Mouse (Mus musculus): ENCODE measurements around the gene Trim12a. TPM values are rescaled to one million over a fixed set of nuclear protein-coding genes. Genes with fewer than 3 reads are reported as not detected.
"Not testable (repeated sequence)": the region's sequence is repeated elsewhere in the genome, so short reads cannot be mapped to it uniquely, and the experiment has no call there.

The Trim12a gene
- 1.4 and 1.9 TPM in 2 replicates for polyA plus RNA-seq (2016; fragmentation: Nextera tagmentation; extraction: Ambion mirVana)

DNA sequence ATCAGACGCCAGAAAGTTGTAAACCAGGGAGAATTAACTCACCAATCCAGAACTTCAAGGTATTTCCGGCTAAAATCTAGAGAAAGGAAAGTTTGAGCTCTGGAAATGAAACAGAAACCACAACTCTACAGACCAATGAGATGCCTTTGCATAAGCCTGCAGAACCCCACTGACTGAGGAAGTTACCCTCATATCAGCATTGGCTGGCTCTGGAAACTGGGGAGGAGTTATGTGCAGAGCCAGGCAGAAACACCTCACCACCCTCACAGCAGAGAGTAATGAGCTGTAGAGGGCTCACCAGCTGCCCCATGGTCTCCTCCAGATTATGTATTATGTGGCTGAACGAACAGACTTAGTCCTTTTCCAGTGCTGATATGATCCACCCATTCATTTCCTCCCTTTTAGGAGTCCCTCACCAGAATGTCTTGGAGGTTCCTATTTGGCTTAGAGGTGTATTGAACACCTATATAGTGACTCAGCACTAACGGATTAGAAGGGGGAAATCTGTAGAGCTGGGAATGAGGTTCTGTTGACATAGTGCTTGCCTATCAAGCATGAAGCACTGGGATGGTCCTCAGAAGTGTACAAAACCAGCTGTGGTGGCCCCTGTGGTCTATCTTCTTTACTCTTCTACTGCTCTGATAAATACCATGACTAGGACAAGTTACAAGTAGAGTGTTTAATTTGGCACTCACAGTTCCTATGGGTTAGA is at the start of gene Trim12a:
Trim12a (minus strand) TSS at position 98 of the 712 bp plus-strand sequence.
- H3K27me3 ChIP-seq; ATAC-seq (ENCODE audit: low FRiP score); H3K9ac ChIP-seq; H3K9me3 ChIP-seq; H3K36me3 ChIP-seq (replicated peaks); H3K27ac ChIP-seq; H3K4me1 ChIP-seq: not testable (repeated sequence)
- Histone ChIP-seq H3K4me2 (peak within 1 kb of the TSS; percentile 38), H3K4me3 (replicated peaks) (peak within 1 kb of the TSS; percentile 14; the same call in 1 of the 2 replicates)
- WGBS: 36% methylated on average over 4 of the region's 4 CpGs

DNA sequence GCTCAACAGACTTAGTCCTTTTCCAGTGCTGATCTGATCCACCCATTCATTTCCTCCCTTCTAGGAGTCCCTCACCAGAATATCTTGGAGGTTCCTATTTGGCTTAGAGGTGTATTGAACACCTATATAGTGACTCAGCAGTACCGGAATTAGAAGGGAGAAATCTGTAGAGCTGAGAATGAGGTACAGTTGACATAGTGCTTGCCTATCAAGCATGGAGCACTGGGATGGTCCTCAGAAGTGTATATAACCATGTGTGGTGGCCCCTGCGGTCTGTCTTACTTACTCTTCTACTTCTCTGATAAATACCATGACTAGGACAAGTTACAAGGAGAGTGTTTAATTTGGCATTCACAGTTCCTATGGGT is 38.3 kb upstream of the Trim12a start:
- Histone ChIP-seq H3K4me3 (replicated peaks) (no peak overlapping the region), H3K27ac (no peak overlapping the region), H3K4me2 (0 out of 2 replicates have a peak overlapping the region, but pooled peaks have one; percentile 46), H3K9me3 (no peaks in the 10 kb centered on the region), H3K4me1 (no peaks in the 10 kb centered on the region), H3K27me3 (no peaks in the 10 kb centered on the region), H3K9ac (no peak overlapping the region), H3K36me3 (replicated peaks) (no peaks in the 10 kb centered on the region)
- WGBS: 76% methylated on average over 2 of the region's 2 CpGs
- no peak for ATAC-seq (ENCODE audit: low FRiP score)

DNA sequence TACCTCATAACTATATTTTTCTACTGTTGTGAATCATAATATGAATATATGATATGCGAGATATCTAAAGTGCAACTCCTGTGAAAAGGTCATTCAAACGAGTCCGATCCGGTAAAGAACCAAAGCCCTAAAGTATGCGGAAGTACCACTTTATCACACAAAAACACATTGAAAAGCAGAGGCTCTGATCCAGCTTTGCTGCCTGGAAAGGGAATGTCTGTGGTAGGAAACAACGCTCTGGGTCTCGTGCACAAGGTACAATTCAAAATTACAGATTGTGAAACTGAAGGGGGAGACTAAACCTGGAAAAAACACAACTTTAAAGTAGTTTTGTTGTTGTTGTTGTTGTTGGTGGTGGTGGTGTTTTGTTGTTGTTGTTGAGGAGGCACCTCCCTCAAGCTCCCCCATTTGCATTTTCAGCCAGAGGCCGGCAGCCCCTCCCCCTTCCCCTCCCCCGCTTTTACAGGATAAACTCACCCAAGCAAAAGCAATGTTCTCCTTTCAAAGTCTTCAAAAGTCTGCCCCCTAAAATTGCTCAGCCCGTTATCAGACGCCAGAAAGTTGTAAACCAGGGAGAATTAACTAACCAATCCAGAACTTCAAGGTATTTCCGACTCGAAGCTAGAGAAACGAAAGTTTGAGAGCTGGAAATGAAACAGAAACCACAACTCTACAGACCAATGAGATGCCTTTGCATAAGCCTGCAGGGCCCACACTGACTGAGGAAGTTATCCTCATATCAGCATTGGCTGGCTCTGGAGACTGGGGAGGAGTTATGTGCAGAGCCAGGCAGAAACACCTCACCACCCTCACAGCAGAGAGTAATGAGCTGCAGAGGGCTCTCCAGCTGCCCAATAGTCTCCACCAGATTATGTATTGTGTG is 37.7 kb upstream of the Trim12a start, which contains the start of gene Trim12c:
Trim12c (minus strand) TSS at position 646 of the 883 bp plus-strand sequence.
- Histone ChIP-seq H3K27me3 (no peaks in the 10 kb centered on the region), H3K27ac (no peak within 1 kb of the TSS), H3K4me1 (no peaks in the 10 kb centered on the region), H3K9ac (no peak within 1 kb of the TSS), H3K36me3 (replicated peaks) (no peaks in the 10 kb centered on the region), H3K4me2 (peak within 1 kb of the TSS; percentile 46), H3K9me3 (no peaks in the 10 kb centered on the region), H3K4me3 (replicated peaks) (peak within 1 kb of the TSS; percentile 30)
- ATAC-seq (ENCODE audit: low FRiP score): peak; percentile 92
- 11% methylated on average over 13 of the region's 14 CpGs for WGBS

DNA sequence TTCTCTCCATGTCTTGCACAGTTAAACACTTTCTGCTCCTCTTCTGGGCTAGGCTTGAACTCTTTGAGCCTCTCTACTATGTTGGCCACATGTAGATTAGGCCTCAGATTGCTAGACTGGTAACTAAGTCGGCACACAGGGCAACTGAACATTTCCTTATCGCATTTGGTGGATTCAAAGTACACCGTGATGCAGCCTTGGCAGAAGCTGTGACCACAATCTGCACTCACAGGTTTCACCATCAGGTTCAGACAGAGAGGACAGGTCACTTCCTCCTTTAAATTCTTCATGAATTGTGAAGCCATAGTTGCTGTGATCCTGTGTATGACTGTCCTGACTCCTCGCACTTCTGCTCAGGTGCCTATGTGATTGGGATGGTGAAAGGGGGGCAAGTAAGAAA is 32.8 kb upstream of the Trim12a start:
- H3K4me3 ChIP-seq (replicated peaks); H3K27me3 ChIP-seq; H3K36me3 ChIP-seq (replicated peaks); H3K4me2 ChIP-seq; H3K9me3 ChIP-seq; H3K4me1 ChIP-seq; H3K27ac ChIP-seq; ATAC-seq (ENCODE audit: low FRiP score); H3K9ac ChIP-seq: not testable (repeated sequence)
- 93% methylated on average over 4 of the region's 4 CpGs for WGBS

DNA sequence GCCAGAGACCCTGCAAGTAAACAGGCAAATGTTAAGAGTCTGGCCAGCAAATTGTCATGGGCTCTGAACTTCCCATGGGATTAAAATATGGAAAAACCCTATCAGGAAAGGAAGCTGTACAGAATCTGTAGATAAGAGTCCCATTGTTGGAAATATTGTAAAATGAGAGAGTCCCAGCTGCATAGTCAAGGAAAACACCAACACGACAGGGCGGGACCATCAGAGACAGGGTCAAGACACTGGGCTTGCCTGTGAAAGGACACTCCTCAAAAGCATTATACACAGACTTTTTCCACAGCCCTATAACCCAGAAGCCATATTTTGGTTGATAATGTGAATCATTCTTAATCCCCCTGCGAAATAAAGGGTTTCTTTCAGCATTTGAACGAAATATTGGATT is 25.5 kb upstream of the Trim12a start:
- not testable (repeated sequence) for H3K4me2 ChIP-seq; H3K4me1 ChIP-seq; H3K9me3 ChIP-seq; H3K27ac ChIP-seq; H3K27me3 ChIP-seq; H3K36me3 ChIP-seq (replicated peaks); H3K4me3 ChIP-seq (replicated peaks); ATAC-seq (ENCODE audit: low FRiP score); H3K9ac ChIP-seq
- WGBS: 93% methylated on average over 2 of the region's 4 CpGs

DNA sequence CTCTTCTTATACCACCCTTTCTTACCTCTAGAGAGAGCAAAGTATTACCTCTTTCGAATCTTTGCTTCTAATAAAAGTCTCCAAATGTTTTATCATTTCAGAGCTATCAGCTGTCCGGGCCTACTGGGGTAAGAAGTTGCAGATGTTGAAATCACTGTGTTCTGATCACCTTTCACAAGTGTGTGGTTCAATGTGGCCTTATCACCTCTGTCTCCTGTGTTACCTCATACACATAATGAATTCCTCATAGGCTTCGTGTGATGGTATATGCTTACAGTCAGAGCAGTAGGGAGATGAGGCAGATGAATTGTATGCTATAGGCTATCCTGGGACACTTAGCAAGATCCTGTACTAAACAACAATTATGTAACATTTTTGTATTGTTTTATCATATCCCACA is 20.3 kb upstream of the Trim12a start:
- not testable (repeated sequence) for H3K4me3 ChIP-seq (replicated peaks); H3K9me3 ChIP-seq; ATAC-seq (ENCODE audit: low FRiP score); H3K36me3 ChIP-seq (replicated peaks); H3K9ac ChIP-seq; H3K27me3 ChIP-seq; H3K4me1 ChIP-seq; H3K4me2 ChIP-seq; H3K27ac ChIP-seq
- 89% methylated on average over 3 of the region's 3 CpGs for WGBS

DNA sequence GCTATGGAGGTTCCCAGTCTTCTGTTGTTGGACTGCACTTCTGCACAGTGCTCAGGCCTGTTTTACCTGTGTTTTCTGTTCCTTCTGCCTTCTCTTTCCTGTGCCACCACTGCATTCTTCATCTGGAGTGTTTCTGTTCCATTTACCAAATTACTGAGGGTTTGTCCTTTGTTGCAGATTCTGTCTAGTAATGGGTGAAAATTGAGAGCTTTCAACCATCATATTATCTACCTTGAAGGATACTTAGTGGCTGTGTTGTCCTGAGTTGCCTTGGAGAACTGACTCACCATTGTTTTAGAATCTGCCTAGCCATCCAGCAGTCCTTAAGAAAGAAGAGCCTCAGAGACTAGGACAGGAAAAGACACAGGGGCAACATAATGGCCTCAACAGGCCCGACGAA is 13.9 kb upstream of the Trim12a start, which contains the start of gene Trim34b:
Trim34b (plus strand) TSS at position 301 of the 400 bp plus-strand sequence.
- H3K4me1 ChIP-seq; H3K9me3 ChIP-seq; H3K4me3 ChIP-seq (replicated peaks); H3K4me2 ChIP-seq; ATAC-seq (ENCODE audit: low FRiP score); H3K36me3 ChIP-seq (replicated peaks); H3K27ac ChIP-seq; H3K27me3 ChIP-seq; H3K9ac ChIP-seq: not testable (repeated sequence)
- WGBS: 96% methylated on average over 2 of the region's 2 CpGs

DNA sequence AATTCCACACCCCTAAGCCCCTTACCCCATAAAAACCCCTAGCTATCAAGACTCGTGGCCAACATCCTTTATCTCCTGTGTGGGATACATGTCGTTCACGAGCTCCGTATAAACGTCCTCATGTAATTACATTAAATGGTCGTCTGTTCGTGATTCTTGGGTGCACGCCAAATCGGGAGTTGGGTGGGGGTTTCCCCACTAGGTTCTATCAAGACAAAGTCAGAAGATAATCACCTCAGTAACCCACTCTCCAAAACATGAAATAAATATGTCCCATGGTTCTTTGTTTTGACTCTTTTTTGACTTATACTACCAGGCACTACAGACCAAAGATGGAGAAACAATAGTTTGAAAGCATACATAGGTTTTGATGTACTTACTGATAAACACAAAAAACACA is 6.8 kb upstream of the Trim12a start:
- H3K36me3 ChIP-seq (replicated peaks): no peaks in the 10 kb centered on the region
- no peak for ATAC-seq (ENCODE audit: low FRiP score)

DNA sequence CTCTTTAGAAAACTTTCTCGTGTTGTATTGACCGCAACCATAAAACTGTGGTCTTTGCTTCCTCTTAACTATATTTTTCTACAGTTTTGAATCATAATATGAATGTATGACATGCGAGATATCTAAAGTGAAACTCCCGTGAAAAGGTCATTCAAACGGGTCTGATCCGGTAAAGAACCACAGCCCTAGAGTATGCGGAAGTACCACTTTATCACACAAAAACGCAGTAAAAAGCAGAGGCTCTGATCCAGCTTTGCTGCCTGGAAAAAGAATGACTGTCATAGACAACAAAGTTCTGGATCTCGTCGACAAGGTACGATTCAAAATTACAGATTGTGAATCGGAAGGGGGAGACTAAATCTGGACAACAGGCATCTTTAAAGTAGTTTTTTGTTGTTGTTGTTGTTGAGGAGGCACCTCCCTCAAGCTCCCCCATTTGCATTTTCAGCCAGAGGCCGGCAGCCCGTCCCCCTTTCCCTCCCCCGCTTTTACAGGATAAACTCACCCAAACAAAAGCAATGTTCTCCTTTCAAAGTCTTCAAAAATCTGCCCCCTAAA is 391 bp downstream of the Trim12a start:
- H3K4me2 ChIP-seq: peak overlapping the region; percentile 38
- peak; percentile 39; the same call in 1 of the 2 replicates for ATAC-seq (ENCODE audit: low FRiP score)
- peak overlapping the region; percentile 14; the same call in 1 of the 2 replicates for H3K4me3 ChIP-seq (replicated peaks)
- no peaks in the 10 kb centered on the region for H3K27me3 ChIP-seq
- H3K4me1 ChIP-seq: no peaks in the 10 kb centered on the region
- no peaks in the 10 kb centered on the region for H3K36me3 ChIP-seq (replicated peaks)
- WGBS: 15% methylated on average over 15 of the region's 15 CpGs
- H3K27ac ChIP-seq: no peak overlapping the region
- H3K9me3 ChIP-seq: no peaks in the 10 kb centered on the region
- H3K9ac ChIP-seq: no peak overlapping the region

More for the DNA sequence above, 6.8 kb upstream of the Trim12a start:
- H3K9ac ChIP-seq: no peak overlapping the region
- no peaks in the 10 kb centered on the region for H3K9me3 ChIP-seq
- H3K27ac ChIP-seq: no peak overlapping the region
- WGBS: 89% methylated on average over 9 of the region's 9 CpGs
- H3K27me3 ChIP-seq: no peaks in the 10 kb centered on the region
- no peaks in the 10 kb centered on the region for H3K4me1 ChIP-seq
- H3K4me3 ChIP-seq (replicated peaks): no peak overlapping the region
- no peak overlapping the region for H3K4me2 ChIP-seq

DNA sequence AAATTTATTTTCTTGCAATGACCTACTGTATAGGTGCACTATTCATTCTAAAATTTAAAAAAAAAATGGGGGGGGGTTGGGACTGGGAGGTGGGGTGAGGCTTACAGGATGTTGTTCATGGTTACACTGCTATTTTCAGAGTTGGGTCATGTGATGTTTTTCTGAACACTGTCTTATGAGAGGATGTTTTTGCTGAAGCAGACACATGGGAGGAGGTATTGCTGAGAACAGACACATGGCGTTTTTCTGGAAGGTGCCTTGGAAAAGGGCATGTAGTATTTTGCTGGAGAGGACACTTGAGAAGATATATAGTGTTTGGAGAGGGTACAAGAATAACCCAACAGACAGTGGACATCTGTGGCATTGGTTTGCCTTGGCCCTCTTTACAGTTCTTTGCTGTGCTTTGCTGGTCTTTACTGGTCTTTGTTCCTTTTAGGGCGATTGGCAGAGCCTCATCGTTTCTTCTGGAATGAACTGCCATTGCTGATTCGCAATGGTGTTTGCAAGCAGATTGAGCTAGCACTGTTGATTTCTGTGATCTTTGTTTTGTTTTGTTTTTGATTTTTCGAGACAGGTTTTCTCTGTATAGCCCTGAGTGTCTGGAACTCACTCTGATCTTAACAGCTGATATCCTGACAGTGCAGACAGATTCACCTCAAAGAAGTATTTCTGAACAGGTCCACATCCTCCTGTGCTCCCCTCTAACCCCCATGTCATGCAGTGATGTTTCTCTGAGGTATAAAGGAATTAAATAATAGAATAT is 23.4 kb downstream of the Trim12a start:
- H3K27me3 ChIP-seq: no peaks in the 10 kb centered on the region
- H3K27ac ChIP-seq: no peak overlapping the region
- no peak overlapping the region for H3K9ac ChIP-seq
- H3K4me1 ChIP-seq: no peaks in the 10 kb centered on the region
- 84% methylated on average over 5 of the region's 5 CpGs for WGBS
- no peak overlapping the region for H3K4me2 ChIP-seq
- no peaks in the 10 kb centered on the region for H3K36me3 ChIP-seq (replicated peaks)
- ATAC-seq (ENCODE audit: low FRiP score): no peak
- H3K4me3 ChIP-seq (replicated peaks): no peak overlapping the region
- no peaks in the 10 kb centered on the region for H3K9me3 ChIP-seq

DNA sequence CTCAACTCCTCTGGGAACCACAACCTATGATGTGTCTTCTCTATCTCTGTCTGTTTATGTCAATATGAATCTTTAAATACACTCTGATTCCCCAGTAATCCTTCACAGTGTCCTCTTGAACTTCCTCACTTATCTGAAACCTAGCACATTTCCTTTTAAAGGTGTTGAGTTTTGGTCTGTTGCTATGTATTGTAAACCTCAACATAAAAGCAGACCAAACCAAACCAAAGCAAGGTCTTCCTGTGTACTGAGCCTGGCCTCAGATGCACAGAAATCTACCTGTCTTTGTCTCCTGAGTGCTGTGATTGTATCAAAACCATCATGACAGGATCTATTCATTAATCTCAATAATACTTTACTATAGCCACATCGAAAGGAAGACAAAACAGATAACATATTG is 24.6 kb downstream of the Trim12a start:
- H3K4me2 ChIP-seq: no peak overlapping the region
- no peaks in the 10 kb centered on the region for H3K27me3 ChIP-seq
- no peak overlapping the region for H3K27ac ChIP-seq
- 92% methylated on average over 1 of the region's 1 CpGs for WGBS
- H3K9ac ChIP-seq: no peak overlapping the region
- H3K4me3 ChIP-seq (replicated peaks): no peak overlapping the region
- no peak for ATAC-seq (ENCODE audit: low FRiP score)
- H3K9me3 ChIP-seq: no peaks in the 10 kb centered on the region
- no peaks in the 10 kb centered on the region for H3K4me1 ChIP-seq
- H3K36me3 ChIP-seq (replicated peaks): no peaks in the 10 kb centered on the region

Data from forebrain, embryonic 12.5 days (tissue).